Mouse (Mus musculus) heart, adult 8-10 months (tissue): ENCODE results near the gene Pdzd2. TPM values are rescaled to one million over a fixed set of nuclear protein-coding genes. Genes with fewer than 3 reads are reported as not detected.

Experiments
- DNase-seq: peaks from one replicate; pipeline ENCODE4 v3.0.0; 2022; ENCODE audit warnings: low spot score
- total RNA-seq, 4 experiments: library from RNA; stranded (reverse); gene quantifications; 2 replicates each; pipeline ENCODE4 v1.2.4; 2022

Pdzd2 gene
- total RNA-seq, 4 experiments from 2014 or later: 65.7 to 97.5 (median 80.6) TPM

GRCm38 (mm10) chr15:12431684-12432083 lies 308.0 kb downstream of the Pdzd2 start:
- DNase-seq: no peak

DNA sequence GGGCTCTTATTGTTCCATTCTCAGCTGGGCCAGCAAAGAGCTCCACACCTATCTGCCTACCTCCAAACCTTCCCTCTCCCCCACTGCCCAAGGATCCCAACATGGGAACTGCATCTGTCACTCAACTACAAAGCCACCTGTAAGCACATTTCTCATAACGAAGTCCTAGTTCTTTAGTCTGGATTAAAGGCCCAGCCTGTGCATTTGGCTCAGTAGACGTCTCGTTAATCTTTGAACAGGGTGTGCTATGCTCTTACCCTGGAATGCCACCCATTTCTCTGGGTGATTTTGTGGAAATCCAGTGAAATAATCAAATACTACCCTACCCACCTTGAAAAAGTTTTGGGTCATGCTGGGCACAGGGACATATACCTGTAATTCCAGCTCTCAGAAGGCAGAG lies 308.5 kb downstream of the Pdzd2 start:
- DNase-seq: no peak

- DNase-seq: no peak
Measured at GRCm38 (mm10) chr15:12430670-12431069, 309.1 kb downstream of the Pdzd2 start.

DNA sequence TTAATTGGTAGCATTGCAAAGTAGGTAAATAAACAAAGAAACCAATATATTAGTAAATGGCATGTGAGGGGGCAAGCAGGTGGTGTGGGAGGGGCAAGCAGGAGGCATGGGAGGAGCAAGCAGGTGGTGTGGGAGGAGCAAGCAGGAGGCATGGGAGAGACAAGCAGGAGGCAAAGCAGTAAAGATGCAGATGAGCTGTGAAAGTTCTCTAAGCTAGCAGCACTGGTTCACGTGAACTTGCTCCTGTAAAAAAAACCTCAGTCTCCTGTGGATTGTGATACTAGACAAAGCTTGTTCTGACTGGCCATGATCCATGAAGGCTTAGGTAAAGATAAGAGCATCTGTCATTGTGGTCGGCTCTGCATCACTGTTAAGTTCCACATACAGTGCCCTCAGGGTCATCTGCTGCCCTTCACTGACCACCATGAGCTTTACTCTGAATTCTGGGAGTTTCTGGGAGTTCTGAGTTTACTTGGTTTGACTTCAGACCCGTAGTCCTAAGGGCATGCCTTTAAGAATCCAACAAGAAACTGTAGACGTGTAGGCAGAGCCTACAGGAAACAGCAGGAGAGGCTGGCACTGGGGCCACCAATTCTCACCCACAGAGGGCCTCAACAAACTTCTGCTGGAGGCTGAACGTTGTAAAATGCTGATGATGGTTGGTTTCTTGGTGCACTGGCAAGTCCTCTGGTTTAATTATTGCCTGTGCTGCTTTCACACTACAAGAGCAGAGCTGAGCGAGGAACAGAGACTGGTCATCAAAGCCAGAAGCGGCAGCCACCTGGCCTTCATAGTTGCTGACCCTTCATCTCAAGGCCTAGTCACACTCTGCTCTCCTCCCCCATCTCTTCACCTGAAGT lies 309.9 kb downstream of the Pdzd2 start:
- no peak for DNase-seq

DNA sequence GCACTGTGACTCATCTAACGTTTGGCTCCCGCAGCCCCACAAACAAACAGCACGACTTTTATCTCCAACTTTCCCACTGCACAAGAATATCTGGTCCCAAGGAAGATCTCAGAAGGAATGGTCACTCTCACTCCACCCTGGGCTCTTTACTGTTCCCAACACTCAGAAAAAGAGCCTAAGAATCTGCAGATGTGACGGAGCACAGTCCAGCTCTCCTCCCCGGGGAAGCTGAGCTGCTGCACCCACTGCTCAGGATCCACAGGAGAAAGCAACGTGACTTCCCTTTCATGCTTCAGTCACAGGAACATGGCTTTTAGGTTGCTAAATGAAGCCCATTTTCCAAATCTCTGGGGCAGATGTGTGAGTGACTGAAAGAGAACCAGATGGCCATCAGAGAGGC lies 311.9 kb downstream of the Pdzd2 start:
- DNase-seq: no peak

DNA sequence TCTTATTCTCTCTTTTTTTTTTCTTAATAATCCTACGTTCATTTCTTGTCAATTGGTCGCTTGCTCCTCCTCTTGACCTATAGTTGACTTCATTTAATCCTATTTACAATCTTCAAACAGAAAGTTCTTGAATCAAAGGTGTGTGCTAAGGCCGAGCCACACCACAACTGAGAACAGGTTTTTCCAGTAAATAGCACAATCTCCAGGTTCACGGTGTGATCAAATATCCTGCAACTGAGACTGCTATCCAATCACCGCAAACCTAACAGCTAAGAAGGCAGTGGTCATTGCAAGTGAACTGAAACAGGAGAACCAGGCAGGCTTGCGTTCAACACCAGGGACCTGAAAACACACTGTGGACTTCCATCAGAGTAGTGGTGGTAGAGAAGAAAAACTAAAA lies 313.4 kb downstream of the Pdzd2 start:
- DNase-seq: no peak

DNA sequence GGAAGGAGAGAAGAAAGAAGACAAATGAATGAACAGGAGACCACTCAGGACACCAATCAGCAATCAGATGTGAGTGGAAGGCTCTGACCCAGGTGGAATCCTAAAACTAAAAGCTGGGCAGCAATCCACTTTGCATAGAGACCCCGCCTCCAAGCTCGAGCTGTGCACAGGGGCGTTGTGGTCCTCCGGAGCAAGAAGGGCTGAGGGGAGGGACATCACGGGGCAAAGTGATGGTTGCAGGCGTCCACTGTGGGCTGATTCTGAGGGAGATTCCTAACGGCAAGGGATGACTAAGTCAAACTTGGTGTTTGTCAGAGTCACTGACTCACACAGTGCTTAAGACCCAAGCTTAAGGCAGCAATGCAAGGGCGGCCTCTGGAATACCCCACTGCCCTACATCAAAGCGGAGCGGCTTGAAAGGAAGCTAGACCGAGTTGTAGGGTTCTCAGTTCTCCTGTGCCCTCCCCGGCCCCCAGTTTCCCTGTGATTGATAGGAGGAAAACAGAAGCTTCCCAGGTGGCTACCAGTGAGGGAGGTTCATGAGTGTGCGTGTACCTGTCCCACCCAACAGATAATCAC lies 314.6 kb downstream of the Pdzd2 start:
- DNase-seq: no peak

- DNase-seq: no peak
Measured at GRCm38 (mm10) chr15:12424187-12424586, 315.5 kb downstream of the Pdzd2 start.

- no peak for DNase-seq
Measured at GRCm38 (mm10) chr15:12420915-12421314, 318.8 kb downstream of the Pdzd2 start.

GRCm38 (mm10) chr15:12420376-12420775 lies 319.3 kb downstream of the Pdzd2 start:
- no peak for DNase-seq

DNA sequence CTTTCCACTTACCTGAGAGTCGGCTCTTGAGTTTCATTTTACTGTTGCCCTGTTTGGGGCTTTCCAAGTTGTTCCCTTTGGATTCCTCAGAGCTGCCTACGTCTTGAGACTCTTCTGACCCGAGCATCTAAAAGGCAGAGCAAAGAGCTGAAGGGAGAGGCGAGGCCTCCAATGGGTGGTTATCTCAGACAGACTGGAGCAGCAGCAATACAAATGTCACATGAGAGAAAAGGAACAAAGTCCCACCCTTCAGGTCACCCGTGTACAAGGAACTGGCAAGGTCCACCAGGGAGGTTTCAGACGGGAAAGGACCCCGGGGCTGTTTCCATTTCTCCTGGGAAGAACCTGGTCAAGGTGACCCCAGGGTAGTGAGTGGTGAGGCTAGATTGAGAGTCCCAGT lies 320.3 kb downstream of the Pdzd2 start:
- no peak for DNase-seq

- DNase-seq: no peak
Measured at GRCm38 (mm10) chr15:12415536-12416200, 324.1 kb downstream of the Pdzd2 start.

GRCm38 (mm10) chr15:12414696-12415095 lies 325.0 kb downstream of the Pdzd2 start:
- no peak for DNase-seq

DNA sequence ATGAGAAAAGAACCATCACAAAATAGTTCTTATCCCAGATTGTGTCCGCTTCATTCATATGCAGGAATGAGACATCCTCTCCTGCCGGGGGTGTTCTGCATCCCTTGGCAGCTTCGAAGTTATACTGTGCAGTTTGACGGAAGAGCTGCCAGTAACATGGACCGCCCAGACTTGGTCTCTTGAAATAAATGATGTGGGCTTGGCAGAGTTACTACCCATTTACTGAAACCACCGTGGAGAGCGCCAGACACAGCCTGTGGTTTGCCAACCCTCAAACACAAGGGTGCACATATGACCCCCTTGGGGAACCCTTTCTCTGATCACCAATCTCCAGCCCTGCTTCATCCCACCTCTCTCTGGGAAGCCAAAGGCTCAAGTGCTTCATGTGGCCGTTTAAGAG lies 331.5 kb downstream of the Pdzd2 start:
- no peak for DNase-seq

- no peak for DNase-seq
Measured at GRCm38 (mm10) chr15:12405592-12405991, 334.1 kb downstream of the Pdzd2 start.

DNA sequence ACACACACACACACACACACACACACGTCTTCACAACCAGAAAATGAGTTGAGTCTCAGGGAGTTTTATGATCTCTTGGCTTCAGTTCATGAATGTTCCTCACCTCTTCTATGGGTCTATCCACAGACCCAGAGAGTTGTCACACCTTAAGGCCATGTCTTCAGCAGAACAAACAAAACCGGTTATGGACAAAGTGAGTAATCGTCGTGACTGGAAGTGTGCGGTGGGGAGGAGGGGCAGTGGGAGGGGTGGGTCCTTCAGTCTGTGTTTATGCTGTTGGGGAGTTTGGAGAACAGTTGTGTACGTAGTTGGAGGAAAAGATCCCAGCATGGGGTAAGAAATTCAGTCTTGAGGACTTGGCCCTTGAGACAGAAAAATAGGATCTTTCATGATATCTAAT lies 342.7 kb downstream of the Pdzd2 start:
- DNase-seq: no peak

GRCm38 (mm10) chr15:12394758-12395157 lies 345.0 kb downstream of the Pdzd2 start:
- DNase-seq: no peak

- DNase-seq: no peak
Measured at GRCm38 (mm10) chr15:12388726-12389489, 350.8 kb downstream of the Pdzd2 start.

- DNase-seq: no peak
Measured at GRCm38 (mm10) chr15:12384679-12385078, 355.0 kb downstream of the Pdzd2 start.

DNA sequence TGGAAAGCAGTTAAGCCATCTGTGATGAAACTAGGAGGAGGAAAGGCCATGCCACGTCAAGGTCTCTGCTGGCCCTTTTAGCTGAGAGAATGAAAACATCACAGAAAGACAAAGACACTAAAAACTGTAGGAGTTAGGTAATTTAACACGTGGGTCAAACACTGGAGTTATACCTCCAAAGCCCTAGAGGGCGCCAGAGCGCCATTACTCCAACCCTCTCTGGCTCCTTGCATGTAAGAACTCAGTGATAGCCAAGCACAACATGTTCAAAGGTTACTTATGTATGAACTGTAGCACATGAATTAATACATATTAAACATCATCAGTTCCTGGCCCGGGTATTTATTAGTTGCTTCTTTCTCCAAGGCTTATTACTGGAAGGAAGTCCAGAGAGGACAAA lies 359.2 kb downstream of the Pdzd2 start:
- DNase-seq: peak; percentile 56

DNA sequence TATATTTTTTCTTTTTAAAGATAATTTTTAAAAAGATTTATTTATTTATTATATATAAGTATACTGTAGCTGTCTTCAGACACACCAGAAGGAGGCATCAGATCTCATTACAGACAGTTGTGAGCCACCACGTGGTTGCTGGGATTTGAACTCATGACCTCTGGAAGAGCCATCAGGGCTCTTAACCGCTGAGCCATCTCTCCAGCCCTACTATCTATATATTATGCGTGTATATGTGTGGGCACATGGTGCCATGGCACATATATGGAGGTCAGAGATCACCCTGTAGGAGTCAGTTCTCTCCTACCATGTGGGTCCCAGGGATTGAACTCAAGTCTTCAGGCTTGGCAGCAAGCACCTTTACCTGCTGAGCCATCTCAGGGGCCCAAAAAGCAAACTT lies 359.7 kb downstream of the Pdzd2 start:
- no peak for DNase-seq

DNA sequence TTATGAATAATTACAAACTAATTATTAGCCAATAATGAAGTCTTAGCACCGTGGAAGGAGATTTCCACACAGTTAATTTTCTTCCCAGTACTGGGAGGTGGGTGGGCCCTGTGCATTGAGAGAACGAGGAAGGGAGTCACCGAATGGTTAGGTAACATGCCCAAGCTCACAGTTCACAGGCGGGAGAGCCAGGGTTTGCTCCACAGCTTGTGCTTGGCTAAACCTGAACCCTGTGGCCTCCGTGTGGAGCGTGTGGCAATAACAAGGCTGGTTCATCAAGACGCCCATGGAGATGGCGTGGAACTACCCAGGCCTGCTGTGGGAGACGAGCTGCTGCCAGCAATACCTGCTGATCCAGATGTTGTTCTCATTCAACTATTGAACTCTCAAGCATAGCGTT lies 361.9 kb downstream of the Pdzd2 start:
- DNase-seq: no peak
